Mouse (Mus musculus) c-Kit-positive CD71-positive TER-119-positive erythroid progenitor cells, embryonic 14.5 days (primary cell): ENCODE measurements around the gene Ell2.
"Not testable (repeated sequence)": the region's sequence is repeated elsewhere in the genome, so short reads cannot be mapped to it uniquely, and the experiment has no call there.

Experiments
- DNase-seq: peaks from one replicate; pipeline ENCODE4 v3.0.0-alpha.2; 2013; ENCODE audit warnings: low spot score

Gene Ell2

GRCm38 (mm10) chr13:75706457-75706856 lies at the start of gene Ell2:
Gene Ell2, plus strand, starts transcription at chr13:75706757.
- no peak for DNase-seq

DNA sequence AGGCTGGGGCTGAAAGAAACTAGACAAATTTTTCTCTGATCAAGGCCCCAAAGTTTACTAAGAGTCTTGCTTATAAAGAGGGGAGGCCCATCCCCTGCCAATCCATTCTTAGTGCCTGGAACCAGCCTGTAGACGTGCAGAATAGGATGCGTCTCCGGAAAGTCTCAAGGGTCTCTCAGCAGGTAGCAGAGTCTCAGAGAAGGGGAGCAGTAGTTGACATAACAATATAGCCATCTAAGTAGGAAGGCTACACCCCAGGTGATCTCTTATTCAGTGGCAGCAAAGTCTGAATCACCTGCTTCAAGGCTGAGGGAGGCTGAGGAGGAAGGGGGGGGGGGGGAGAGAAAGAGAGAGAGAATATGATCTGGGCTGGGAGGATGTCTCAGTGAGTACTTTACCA lies 21.1 kb upstream of the Ell2 start:
- no peak for DNase-seq

DNA sequence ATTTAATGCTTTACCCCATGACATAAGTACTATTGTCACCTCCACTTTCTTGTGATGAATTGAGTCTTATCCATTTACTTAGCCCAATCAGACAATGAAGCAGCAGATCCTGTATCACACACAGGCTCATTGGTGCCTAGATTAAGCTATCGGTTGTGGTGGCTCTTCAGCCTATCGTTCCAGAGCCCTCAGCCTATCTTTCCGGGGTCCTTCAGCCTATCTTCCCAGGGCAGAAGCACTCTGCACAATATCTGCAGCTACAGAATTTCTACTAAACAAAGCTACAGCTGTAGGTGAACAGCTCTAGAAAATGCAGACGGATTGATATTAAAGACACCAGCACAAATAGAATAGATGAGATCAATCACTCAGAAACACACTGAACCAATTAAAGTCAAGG lies 19.6 kb upstream of the Ell2 start:
- DNase-seq: peak; percentile 40

DNA sequence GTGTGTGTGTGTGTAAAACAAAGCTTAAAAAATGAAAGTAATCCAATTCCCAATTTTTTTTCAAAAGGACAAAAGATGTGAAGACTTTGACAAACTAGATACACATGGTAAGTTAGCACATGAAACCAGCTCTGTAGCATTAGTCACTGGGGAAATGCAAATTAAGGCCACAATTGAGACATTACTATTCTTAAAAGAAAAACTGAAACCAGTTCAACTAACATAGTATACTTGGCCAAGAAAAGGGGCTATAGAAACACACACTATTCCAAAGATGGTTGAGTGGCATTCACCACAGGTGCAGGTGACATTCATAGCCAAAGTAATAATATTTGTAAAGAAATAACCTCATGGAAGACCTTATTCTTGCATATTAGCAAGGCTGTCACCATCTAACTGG lies 14.9 kb upstream of the Ell2 start:
- no peak for DNase-seq

- DNase-seq: no peak
These were observed 13.5 kb upstream of the Ell2 start for GRCm38 (mm10) chr13:75693081-75693480.

DNA sequence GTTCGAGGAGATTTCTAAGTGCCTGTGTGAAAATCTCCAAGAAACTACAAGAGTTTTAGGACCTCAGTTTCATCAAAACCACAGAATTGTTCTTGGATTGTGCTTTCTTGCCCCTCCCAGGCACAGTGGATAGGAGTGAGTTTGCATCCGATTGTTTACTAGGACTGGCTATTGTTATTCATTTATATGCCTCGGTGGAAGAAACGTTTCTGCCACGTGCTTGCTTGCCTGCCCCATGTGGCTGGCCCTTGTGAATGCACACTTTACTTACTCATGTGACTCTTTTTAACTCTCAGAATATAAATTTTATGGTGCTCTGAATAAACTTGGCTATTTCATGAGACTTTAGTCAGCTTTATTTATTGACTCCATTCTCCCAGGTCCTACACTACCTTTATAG lies 3.7 kb upstream of the Ell2 start:
- no peak for DNase-seq

GRCm38 (mm10) chr13:75706882-75707816 lies 592 bp downstream of the Ell2 start:
- peak; percentile 100 for DNase-seq

- DNase-seq: no peak
These were observed 1.5 kb downstream of the Ell2 start for GRCm38 (mm10) chr13:75707821-75708636.

DNA sequence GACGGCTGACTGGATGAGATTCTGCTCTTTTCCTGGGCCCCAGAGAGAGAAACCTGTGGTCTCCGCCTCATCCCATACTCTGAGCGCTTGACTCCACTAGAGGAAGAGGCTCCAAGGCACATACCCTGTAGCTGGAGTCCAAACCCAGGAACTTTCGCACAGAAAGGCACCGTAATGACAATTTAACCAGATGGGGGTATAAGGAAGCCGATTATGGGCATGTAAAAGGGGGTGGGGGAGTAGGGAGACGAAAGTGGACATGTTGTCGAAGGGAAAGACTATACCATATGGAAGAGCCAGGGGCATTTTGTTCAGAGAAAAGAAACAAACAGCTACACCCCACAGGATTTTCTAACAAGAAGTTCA lies 2.1 kb downstream of the Ell2 start:
- no peak for DNase-seq

DNA sequence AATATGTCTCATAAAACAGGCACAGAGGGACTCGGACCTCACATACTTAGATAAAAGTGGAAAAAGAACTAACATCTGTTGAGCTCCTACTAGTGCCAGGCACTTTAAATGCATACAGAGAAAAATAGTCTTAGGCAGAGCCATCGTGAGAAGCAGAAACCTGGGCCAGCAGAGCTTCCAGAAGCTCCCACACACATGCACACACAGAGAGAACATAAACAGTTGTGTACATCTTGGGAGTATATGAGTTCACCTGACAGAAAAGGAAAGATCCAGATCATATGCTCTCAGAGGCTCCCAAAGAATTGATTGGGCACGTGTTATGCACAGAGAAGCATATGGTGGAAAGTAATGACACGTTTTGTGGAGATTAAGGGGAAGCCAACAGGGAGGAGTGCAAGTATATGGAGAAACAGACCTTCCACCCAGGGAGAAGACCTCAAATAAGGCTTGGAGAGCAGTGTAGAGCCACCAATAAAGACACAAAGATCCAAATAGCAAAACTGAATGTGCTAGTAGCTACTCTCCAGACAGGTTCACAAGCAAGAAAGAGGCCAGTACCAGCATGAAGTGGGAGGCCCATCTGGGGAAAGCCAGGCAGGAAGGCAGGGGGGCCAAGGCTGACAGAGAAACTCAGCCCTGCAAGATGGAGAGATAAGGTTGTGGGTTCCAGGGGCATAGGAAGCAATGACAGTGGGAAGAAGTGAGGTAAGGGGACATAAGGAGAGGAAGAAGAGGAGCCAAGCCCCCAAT lies 2.6 kb downstream of the Ell2 start:
- peak; percentile 67 for DNase-seq

DNA sequence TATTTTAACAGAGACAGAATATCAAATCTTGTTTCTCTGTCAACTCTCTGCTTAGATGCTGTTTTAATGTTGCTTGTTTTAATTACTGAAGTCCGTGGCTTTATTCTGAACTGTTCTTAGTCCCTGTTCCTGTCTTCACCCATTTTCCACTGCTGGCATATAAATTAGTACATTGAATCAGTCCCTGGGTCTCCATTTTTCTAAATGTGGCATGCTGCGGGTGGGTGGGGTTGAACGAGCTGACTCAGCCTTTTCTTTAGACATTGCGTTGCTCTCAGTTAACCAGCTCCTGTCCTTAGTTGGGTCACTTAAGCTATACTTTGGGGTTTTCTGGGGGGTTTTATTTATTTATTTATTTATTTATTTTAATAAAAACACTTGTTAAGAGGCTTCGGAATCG lies 3.6 kb downstream of the Ell2 start:
- peak; percentile 60 for DNase-seq

GRCm38 (mm10) chr13:75711517-75711916 lies 5.0 kb downstream of the Ell2 start:
- DNase-seq: not testable (repeated sequence)

- DNase-seq: not testable (repeated sequence)
These were observed 6.0 kb downstream of the Ell2 start for GRCm38 (mm10) chr13:75712544-75712943.

- no peak for DNase-seq
These were observed 7.8 kb downstream of the Ell2 start for GRCm38 (mm10) chr13:75714407-75714806.

DNA sequence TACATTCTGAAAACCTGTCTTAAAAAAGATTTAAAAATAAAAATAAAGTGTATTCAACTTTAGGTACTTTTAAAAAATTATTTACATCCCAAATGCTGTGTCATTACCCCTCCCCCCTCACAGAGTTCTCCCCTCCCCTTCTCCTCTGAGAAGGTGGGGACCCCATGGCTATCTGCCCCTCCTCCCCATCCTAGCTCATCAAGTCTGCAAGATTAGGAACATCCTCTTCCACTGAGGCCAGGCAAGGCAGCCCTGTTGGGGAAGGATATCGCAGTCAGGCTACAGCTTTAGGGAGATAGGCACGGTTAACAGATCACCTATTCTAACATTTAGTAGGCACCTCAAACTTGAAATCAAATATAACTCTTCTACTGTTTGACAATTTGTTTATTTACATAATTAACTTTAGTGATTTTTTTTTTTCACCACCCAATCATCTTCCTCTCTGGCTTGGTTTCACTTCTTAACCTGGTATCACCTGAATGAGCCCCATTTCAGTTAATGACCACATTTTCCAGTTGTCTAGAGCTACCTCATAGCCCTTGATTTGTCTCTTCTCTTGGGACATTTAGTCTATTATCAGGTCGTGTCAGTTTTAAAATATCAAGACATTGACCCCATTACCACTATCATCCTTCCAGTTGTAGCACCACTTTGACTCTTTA lies 11.2 kb downstream of the Ell2 start:
- DNase-seq: no peak

DNA sequence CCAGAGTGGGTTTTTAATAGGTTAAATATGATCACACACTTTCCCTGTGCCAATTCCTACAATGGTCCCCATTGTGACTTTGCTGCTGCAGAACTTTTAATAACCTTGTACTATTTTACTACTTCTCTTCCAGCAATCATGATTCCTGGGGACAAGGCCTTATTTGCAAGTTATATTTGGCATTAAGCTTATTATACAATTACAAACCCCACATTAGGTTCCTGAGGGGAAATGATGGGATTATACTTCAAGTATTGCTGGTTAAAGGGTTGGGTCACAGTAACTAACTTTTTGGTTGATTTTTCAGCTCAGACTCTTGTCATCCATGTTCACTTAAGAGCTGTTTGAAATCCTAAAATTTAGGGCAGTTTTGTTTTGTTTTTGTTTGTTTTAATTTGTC lies 11.8 kb downstream of the Ell2 start:
- DNase-seq: no peak

DNA sequence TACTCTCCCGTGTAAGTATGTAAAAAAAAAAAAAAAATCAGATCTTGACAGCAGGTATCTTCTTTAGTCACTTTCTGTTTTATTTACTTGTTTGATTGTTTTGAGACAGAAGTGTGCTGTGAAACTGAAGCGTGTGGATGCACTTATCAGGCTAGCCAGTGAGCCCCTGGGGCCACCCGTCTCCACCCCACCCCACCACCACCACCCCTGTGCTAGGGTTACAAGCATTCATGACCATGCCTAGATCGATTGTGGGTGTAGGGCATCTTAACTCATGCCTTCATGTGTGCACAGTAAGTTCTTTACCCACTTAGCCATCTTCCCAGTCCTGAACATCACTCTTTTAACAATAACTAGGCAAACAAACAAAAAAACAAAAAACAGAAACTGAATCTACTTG lies 13.1 kb downstream of the Ell2 start:
- DNase-seq: no peak

- no peak for DNase-seq
These were observed 20.2 kb downstream of the Ell2 start for GRCm38 (mm10) chr13:75726569-75727373.

- DNase-seq: no peak
These were observed 21.4 kb downstream of the Ell2 start for GRCm38 (mm10) chr13:75727932-75728331.

DNA sequence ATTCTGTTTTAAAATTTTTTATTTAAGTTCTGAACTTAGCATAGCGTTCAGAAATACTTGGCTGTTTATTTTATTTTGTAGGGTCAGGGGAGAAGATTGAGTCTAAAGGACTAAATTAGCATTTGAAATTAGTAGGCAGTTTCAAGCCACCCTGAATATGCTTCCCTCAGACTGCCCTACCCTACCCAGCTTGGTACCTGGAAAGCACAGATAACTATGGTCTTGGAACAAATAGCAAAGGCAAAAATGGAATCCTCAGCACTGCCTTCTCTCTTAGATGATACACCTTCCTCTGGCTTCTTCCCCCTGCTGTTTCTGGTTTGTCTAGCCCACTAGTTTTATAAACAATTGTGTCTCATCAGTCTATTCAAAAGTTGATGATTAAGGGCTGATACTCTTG lies 23.3 kb downstream of the Ell2 start:
- DNase-seq: peak; percentile 61

GRCm38 (mm10) chr13:75730717-75731116 lies 24.2 kb downstream of the Ell2 start:
- DNase-seq: no peak
